Mouse (Mus musculus): ENCODE measurements around the gene Polg2.

DNA sequence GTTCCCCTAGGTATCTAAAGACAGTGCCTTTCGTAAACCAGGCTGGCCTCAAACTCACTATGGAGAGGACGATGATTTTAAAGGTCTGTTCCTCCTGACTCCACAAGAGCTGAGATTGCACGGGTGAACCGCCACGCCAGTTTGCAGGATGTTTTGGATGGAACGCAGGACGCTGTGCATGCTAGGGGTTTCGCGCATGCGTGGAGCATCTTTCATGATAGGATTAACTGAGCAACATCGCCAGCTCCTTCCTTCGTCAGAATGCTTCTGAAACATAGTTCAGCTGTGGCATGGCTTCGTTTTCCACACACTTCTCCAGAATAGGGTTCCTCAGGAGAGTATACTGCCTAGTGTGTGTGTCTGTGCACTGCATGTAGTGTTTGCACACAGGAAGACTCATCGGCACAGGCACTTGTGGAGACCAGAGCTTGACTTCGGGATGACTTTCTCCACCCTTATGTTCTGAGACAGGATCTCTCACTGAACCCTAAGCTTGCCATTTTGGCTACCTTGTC, 55.7 kb downstream of the Polg2 start:
- no peak for TF ChIP-seq CTCF (IDR thresholded peaks at IDR 0.05; ENCODE audit: insufficient read depth, low read depth, low read length)
- no peak for TF ChIP-seq POLR2A (IDR thresholded peaks at IDR 0.05; ENCODE audit: insufficient read depth, low read depth, low read length)

Data from olfactory bulb, adult 2 months (tissue).